Mouse (Mus musculus): ENCODE results near the gene Prdm11. TPM values are rescaled to one million over a fixed set of nuclear protein-coding genes. Genes with fewer than 3 reads are reported as not detected.

Prdm11 gene
- total RNA-seq, 4 experiments from 2014 or later = 23.7 to 29.5 (median 26.6) TPM

GRCm38 (mm10) chr2:93012976-93013375 lies 33.0 kb downstream of the Prdm11 start:
- DNase-seq (ENCODE audit: low spot score in 2 of 2) = no peak

- no peak for DNase-seq (ENCODE audit: low spot score in 2 of 2)
Measured at GRCm38 (mm10) chr2:93011933-93012332, 34.0 kb downstream of the Prdm11 start.

- DNase-seq (ENCODE audit: low spot score in 2 of 2) = no peak
Measured at GRCm38 (mm10) chr2:93011465-93011864, 34.5 kb downstream of the Prdm11 start.

- no peak for DNase-seq (ENCODE audit: low spot score in 2 of 2)
Measured at GRCm38 (mm10) chr2:93007967-93008685, 37.8 kb downstream of the Prdm11 start.

- no peak for DNase-seq (ENCODE audit: low spot score in 2 of 2)
Measured at GRCm38 (mm10) chr2:93005028-93005427, 40.9 kb downstream of the Prdm11 start.

- no peak for DNase-seq (ENCODE audit: low spot score in 2 of 2)
Measured at GRCm38 (mm10) chr2:92991976-92992375, 54.0 kb downstream of the Prdm11 start.

- DNase-seq (ENCODE audit: low spot score in 2 of 2) = no peak
Measured at GRCm38 (mm10) chr2:92989593-92989992, 56.4 kb downstream of the Prdm11 start.

GRCm38 (mm10) chr2:92987901-92988631 lies 57.9 kb downstream of the Prdm11 start:
- peak in 1 of 2 experiments; percentile 52 for DNase-seq (ENCODE audit: low spot score in 2 of 2)

GRCm38 (mm10) chr2:92987108-92987618 lies 58.8 kb downstream of the Prdm11 start:
- no peak for DNase-seq (ENCODE audit: low spot score in 2 of 2)

- DNase-seq (ENCODE audit: low spot score in 2 of 2) = no peak
Measured at GRCm38 (mm10) chr2:92985600-92985999, 60.4 kb downstream of the Prdm11 start.

- no peak for DNase-seq (ENCODE audit: low spot score in 2 of 2)
Measured at GRCm38 (mm10) chr2:92985171-92985570, 60.8 kb downstream of the Prdm11 start.

- DNase-seq (ENCODE audit: low spot score in 2 of 2) = no peak
Measured at GRCm38 (mm10) chr2:92984321-92985108, 61.5 kb downstream of the Prdm11 start.

- DNase-seq (ENCODE audit: low spot score in 2 of 2) = no peak
Measured at GRCm38 (mm10) chr2:92983273-92983620, 62.7 kb downstream of the Prdm11 start.

- no peak for DNase-seq (ENCODE audit: low spot score in 2 of 2)
Measured at GRCm38 (mm10) chr2:92982591-92983272, 63.2 kb downstream of the Prdm11 start.

- no peak for DNase-seq (ENCODE audit: low spot score in 2 of 2)
Measured at GRCm38 (mm10) chr2:92980165-92980564, 65.8 kb downstream of the Prdm11 start.

GRCm38 (mm10) chr2:92975031-92975790 lies 70.8 kb downstream of the Prdm11 start:
- no peak for DNase-seq (ENCODE audit: low spot score in 2 of 2)

GRCm38 (mm10) chr2:92973646-92974045 lies 72.3 kb downstream of the Prdm11 start:
- DNase-seq (ENCODE audit: low spot score in 2 of 2) = no peak

- DNase-seq (ENCODE audit: low spot score in 2 of 2) = no peak
Measured at GRCm38 (mm10) chr2:92972071-92972470, 73.9 kb downstream of the Prdm11 start.

- no peak for DNase-seq (ENCODE audit: low spot score in 2 of 2)
Measured at GRCm38 (mm10) chr2:92971536-92971935, 74.4 kb downstream of the Prdm11 start.

GRCm38 (mm10) chr2:92971069-92971468 lies 74.9 kb downstream of the Prdm11 start:
- DNase-seq (ENCODE audit: low spot score in 2 of 2) = no peak

GRCm38 (mm10) chr2:92967839-92968166 lies 78.2 kb downstream of the Prdm11 start:
- no peak for DNase-seq (ENCODE audit: low spot score in 2 of 2)
